Mouse (Mus musculus): ENCODE measurements around the gene Htr7. TPM values are rescaled to one million over a fixed set of nuclear protein-coding genes. Genes with fewer than 3 reads are reported as not detected.

Htr7 gene
- polyA plus RNA-seq, 1 experiment from 2014 or later: 0.67 TPM

- H3K4me2 ChIP-seq: no peak overlapping the region
- H3K4me1 ChIP-seq: no peaks in the 10 kb centered on the region
- H3K4me3 ChIP-seq: no peak overlapping the region
- no peaks in the 10 kb centered on the region for H3K9me3 ChIP-seq
- no peaks in the 10 kb centered on the region for H3K36me3 ChIP-seq
- H3K27me3 ChIP-seq: no peaks in the 10 kb centered on the region
- ATAC-seq (ENCODE audit: insufficient number of reproducible peaks, low FRiP score, low TSS enrichment, low read depth): no peak
- H3K9ac ChIP-seq: no peak overlapping the region
- H3K27ac ChIP-seq: no peak overlapping the region
- WGBS: 19% methylated on average over 3 of the region's 3 CpGs
These were observed 42.5 kb downstream of the Htr7 start for GRCm38 (mm10) chr19:36014836-36015235.

- H3K9ac ChIP-seq: no peak overlapping the region
- WGBS: 71% methylated on average over 6 of the region's 6 CpGs
- ATAC-seq (ENCODE audit: insufficient number of reproducible peaks, low FRiP score, low TSS enrichment, low read depth): no peak
- H3K4me2 ChIP-seq: no peak overlapping the region
- H3K36me3 ChIP-seq: no peaks in the 10 kb centered on the region
- H3K9me3 ChIP-seq: no peaks in the 10 kb centered on the region
- no peaks in the 10 kb centered on the region for H3K27me3 ChIP-seq
- no peak overlapping the region for H3K27ac ChIP-seq
- H3K4me3 ChIP-seq: no peak overlapping the region
- no peaks in the 10 kb centered on the region for H3K4me1 ChIP-seq
These were observed 51.0 kb downstream of the Htr7 start for GRCm38 (mm10) chr19:36006277-36006676.

GRCm38 (mm10) chr19:36004961-36005360 lies 52.3 kb downstream of the Htr7 start:
- ATAC-seq (ENCODE audit: insufficient number of reproducible peaks, low FRiP score, low TSS enrichment, low read depth): no peak
- Histone ChIP-seq H3K9me3 (no peaks in the 10 kb centered on the region), H3K4me3 (no peak overlapping the region), H3K27me3 (no peaks in the 10 kb centered on the region), H3K4me1 (no peaks in the 10 kb centered on the region), H3K36me3 (no peaks in the 10 kb centered on the region), H3K27ac (no peak overlapping the region), H3K4me2 (no peak overlapping the region), H3K9ac (no peak overlapping the region)
- WGBS: 44% methylated on average over 2 of the region's 2 CpGs

GRCm38 (mm10) chr19:36002476-36003445 lies 54.5 kb downstream of the Htr7 start:
- no peaks in the 10 kb centered on the region for H3K4me1 ChIP-seq
- no peaks in the 10 kb centered on the region for H3K36me3 ChIP-seq
- no peak for ATAC-seq (ENCODE audit: insufficient number of reproducible peaks, low FRiP score, low TSS enrichment, low read depth)
- H3K27ac ChIP-seq: no peak overlapping the region
- H3K9ac ChIP-seq: no peak overlapping the region
- H3K4me2 ChIP-seq: no peak overlapping the region
- no peak overlapping the region for H3K4me3 ChIP-seq
- 50% methylated on average over 17 of the region's 17 CpGs for WGBS
- no peaks in the 10 kb centered on the region for H3K27me3 ChIP-seq
- no peaks in the 10 kb centered on the region for H3K9me3 ChIP-seq

- Histone ChIP-seq H3K27ac (no peak overlapping the region), H3K27me3 (no peaks in the 10 kb centered on the region), H3K9ac (no peak overlapping the region), H3K9me3 (no peaks in the 10 kb centered on the region), H3K4me1 (no peaks in the 10 kb centered on the region), H3K36me3 (no peaks in the 10 kb centered on the region), H3K4me3 (no peak overlapping the region), H3K4me2 (no peak overlapping the region)
- 43% methylated on average over 1 of the region's 1 CpGs for WGBS
- ATAC-seq (ENCODE audit: insufficient number of reproducible peaks, low FRiP score, low TSS enrichment, low read depth): no peak
These were observed 55.8 kb downstream of the Htr7 start for GRCm38 (mm10) chr19:36001512-36001911.

GRCm38 (mm10) chr19:36000955-36001354 lies 56.4 kb downstream of the Htr7 start:
- no peaks in the 10 kb centered on the region for H3K36me3 ChIP-seq
- H3K27me3 ChIP-seq: no peaks in the 10 kb centered on the region
- WGBS: 71% methylated on average over 6 of the region's 6 CpGs
- no peaks in the 10 kb centered on the region for H3K4me1 ChIP-seq
- H3K4me2 ChIP-seq: no peak overlapping the region
- H3K4me3 ChIP-seq: no peak overlapping the region
- H3K27ac ChIP-seq: no peak overlapping the region
- H3K9me3 ChIP-seq: no peaks in the 10 kb centered on the region
- ATAC-seq (ENCODE audit: insufficient number of reproducible peaks, low FRiP score, low TSS enrichment, low read depth): no peak
- no peak overlapping the region for H3K9ac ChIP-seq

GRCm38 (mm10) chr19:35997384-35997783 lies 59.9 kb downstream of the Htr7 start:
- 46% methylated on average over 3 of the region's 3 CpGs for WGBS
- no peaks in the 10 kb centered on the region for H3K9me3 ChIP-seq
- no peaks in the 10 kb centered on the region for H3K27me3 ChIP-seq
- H3K36me3 ChIP-seq: no peaks in the 10 kb centered on the region
- no peak for ATAC-seq (ENCODE audit: insufficient number of reproducible peaks, low FRiP score, low TSS enrichment, low read depth)
- no peak overlapping the region for H3K27ac ChIP-seq
- H3K4me3 ChIP-seq: no peak overlapping the region
- H3K4me2 ChIP-seq: no peak overlapping the region
- no peak overlapping the region for H3K9ac ChIP-seq
- no peaks in the 10 kb centered on the region for H3K4me1 ChIP-seq

GRCm38 (mm10) chr19:35987461-35987860 lies 69.8 kb downstream of the Htr7 start:
- no peak overlapping the region for H3K9ac ChIP-seq
- no peak overlapping the region for H3K27ac ChIP-seq
- no peak for ATAC-seq (ENCODE audit: insufficient number of reproducible peaks, low FRiP score, low TSS enrichment, low read depth)
- H3K9me3 ChIP-seq: no peaks in the 10 kb centered on the region
- H3K36me3 ChIP-seq: no peaks in the 10 kb centered on the region
- H3K4me2 ChIP-seq: no peak overlapping the region
- H3K4me1 ChIP-seq: no peaks in the 10 kb centered on the region
- no peaks in the 10 kb centered on the region for H3K27me3 ChIP-seq
- H3K4me3 ChIP-seq: no peak overlapping the region
- WGBS: 71% methylated on average over 1 of the region's 1 CpGs

- Histone ChIP-seq H3K27ac (no peak overlapping the region), H3K9me3 (no peaks in the 10 kb centered on the region), H3K4me1 (no peaks in the 10 kb centered on the region), H3K4me2 (no peak overlapping the region), H3K9ac (no peak overlapping the region), H3K36me3 (no peaks in the 10 kb centered on the region), H3K27me3 (no peaks in the 10 kb centered on the region), H3K4me3 (no peak overlapping the region)
- no peak for ATAC-seq (ENCODE audit: insufficient number of reproducible peaks, low FRiP score, low TSS enrichment, low read depth)
These were observed 82.6 kb downstream of the Htr7 start for GRCm38 (mm10) chr19:35974681-35975080.

GRCm38 (mm10) chr19:35957656-35958055 lies 99.7 kb downstream of the Htr7 start:
- no peaks in the 10 kb centered on the region for H3K36me3 ChIP-seq
- H3K27me3 ChIP-seq: no peaks in the 10 kb centered on the region
- 77% methylated on average over 5 of the region's 5 CpGs for WGBS
- H3K4me3 ChIP-seq: no peak overlapping the region
- H3K4me1 ChIP-seq: no peaks in the 10 kb centered on the region
- H3K4me2 ChIP-seq: no peak overlapping the region
- H3K9me3 ChIP-seq: no peaks in the 10 kb centered on the region
- H3K9ac ChIP-seq: no peak overlapping the region
- H3K27ac ChIP-seq: no peak overlapping the region
- no peak for ATAC-seq (ENCODE audit: insufficient number of reproducible peaks, low FRiP score, low TSS enrichment, low read depth)

GRCm38 (mm10) chr19:35955698-35956097 lies 101.6 kb downstream of the Htr7 start:
- H3K9me3 ChIP-seq: no peaks in the 10 kb centered on the region
- no peak overlapping the region for H3K27ac ChIP-seq
- no peak overlapping the region for H3K4me2 ChIP-seq
- WGBS: 73% methylated on average over 13 of the region's 13 CpGs
- no peaks in the 10 kb centered on the region for H3K36me3 ChIP-seq
- no peak for ATAC-seq (ENCODE audit: insufficient number of reproducible peaks, low FRiP score, low TSS enrichment, low read depth)
- no peaks in the 10 kb centered on the region for H3K27me3 ChIP-seq
- no peak overlapping the region for H3K9ac ChIP-seq
- no peak overlapping the region for H3K4me3 ChIP-seq
- no peaks in the 10 kb centered on the region for H3K4me1 ChIP-seq

- ATAC-seq (ENCODE audit: insufficient number of reproducible peaks, low FRiP score, low TSS enrichment, low read depth): no peak
- Histone ChIP-seq H3K9me3 (no peaks in the 10 kb centered on the region), H3K4me1 (no peaks in the 10 kb centered on the region), H3K27me3 (no peaks in the 10 kb centered on the region), H3K9ac (no peak overlapping the region), H3K4me3 (no peak overlapping the region), H3K4me2 (no peak overlapping the region), H3K36me3 (no peaks in the 10 kb centered on the region), H3K27ac (no peak overlapping the region)
- 47% methylated on average over 1 of the region's 1 CpGs for WGBS
These were observed 107.4 kb downstream of the Htr7 start for GRCm38 (mm10) chr19:35949888-35950287.

All from limb, embryonic 15.5 days (tissue).